Mouse (Mus musculus): ENCODE results near the gene Klhl26.

Gene Klhl26

GRCm38 (mm10) chr8:70406427-70407069, 70.2 kb downstream of the Klhl26 start:
- DNase-seq = peak; percentile 69

GRCm38 (mm10) chr8:70405189-70405588, 71.6 kb downstream of the Klhl26 start:
- DNase-seq = no peak

- DNase-seq = no peak
Measured at GRCm38 (mm10) chr8:70404212-70404611, 72.6 kb downstream of the Klhl26 start.
